Mouse (Mus musculus) fat pad, adult 2 months (tissue): ENCODE results near the gene Ncor2.

Experiments used
- DNase-seq: peaks from one replicate; pipeline ENCODE4 v3.0.0-alpha.2; 2011; ENCODE audit warnings: low read depth, low spot score; ENCODE audit errors: extremely low read depth

Gene Ncor2

DNA sequence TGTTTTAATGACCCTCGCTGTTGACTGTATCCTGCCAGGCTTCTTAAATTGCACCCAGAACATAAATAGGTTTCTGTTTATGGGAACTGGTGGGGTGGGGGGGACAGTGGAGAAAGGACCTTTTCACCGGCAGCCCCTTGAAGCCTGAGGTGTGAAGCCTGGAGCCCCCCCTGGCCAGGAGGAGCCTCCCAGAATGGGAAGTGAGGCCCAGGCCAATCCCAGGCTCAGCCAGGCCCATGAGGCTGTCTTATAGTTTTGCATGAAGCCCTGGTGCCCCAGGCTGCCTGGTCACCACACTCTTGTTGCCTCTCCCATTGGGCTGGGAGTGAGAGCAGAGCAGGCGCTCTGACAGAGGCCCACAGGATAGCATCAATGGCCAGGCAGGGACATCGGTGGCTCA is 181.1 kb downstream of the Ncor2 start:
- DNase-seq, result no peak

GRCm38 (mm10) chr5:124996816-124997215 is 182.2 kb downstream of the Ncor2 start:
- DNase-seq, result no peak

- DNase-seq, result no peak
Observed at GRCm38 (mm10) chr5:124992891-124993290, 186.1 kb downstream of the Ncor2 start.

- DNase-seq, result no peak
Observed at GRCm38 (mm10) chr5:124992323-124992722, 186.7 kb downstream of the Ncor2 start.

DNA sequence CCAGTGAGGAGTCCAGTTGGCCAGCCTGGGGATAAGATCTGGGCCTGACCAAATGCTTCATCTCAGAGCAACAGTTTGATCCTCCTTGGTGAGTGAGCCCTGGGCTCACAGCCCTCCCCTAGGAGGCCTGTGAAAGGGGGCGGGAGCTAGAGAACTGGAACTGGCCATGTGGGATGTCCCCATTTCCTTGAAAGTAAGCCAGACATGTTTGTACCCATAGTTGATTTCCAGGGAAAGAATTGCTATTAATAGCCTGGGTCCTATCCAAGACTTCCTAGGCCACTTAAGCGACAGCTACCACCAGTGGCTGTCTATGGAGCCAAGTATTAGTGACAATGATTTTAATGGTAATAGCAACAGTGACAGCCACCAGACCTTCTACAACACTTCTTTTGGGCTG is 189.3 kb downstream of the Ncor2 start:
- no peak for DNase-seq

DNA sequence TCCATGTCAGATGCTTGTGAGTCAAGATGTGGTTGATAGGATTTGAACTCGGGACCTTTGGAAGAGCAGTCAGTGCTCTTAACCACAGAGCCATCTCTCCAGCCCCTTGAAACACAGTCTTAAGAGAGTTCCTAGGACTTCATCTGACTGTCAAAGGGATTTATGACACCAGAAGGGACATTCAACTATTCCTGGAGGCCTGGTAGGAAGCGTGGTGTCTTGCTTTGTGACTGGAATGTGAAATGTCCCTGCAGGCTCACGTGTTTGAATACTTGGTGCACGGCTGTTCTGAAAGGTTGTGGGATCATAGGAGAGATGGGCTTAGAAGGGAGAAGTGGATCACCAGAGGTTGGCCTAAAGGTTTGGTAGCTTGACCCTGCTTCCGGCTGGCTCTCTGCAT is 192.4 kb downstream of the Ncor2 start:
- no peak for DNase-seq

DNA sequence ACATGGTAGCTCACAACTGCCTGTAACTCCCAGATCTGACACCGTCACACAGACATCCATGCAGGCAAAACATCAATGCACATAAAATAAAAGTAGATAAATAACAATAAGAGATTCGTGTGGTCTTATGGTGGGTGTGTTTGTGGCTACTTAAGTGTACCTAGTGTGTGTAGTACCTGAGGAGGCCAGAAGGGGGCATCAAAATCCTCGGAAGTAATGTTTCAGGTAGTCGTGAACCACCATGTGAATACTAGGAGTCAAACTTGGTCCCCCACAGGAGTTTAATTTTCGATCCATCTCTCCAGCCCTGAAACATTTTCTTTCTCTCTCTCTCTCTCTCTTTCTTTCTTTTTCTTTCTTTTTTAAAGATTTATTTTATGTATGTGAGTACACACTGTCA is 192.8 kb downstream of the Ncor2 start:
- no peak for DNase-seq

DNA sequence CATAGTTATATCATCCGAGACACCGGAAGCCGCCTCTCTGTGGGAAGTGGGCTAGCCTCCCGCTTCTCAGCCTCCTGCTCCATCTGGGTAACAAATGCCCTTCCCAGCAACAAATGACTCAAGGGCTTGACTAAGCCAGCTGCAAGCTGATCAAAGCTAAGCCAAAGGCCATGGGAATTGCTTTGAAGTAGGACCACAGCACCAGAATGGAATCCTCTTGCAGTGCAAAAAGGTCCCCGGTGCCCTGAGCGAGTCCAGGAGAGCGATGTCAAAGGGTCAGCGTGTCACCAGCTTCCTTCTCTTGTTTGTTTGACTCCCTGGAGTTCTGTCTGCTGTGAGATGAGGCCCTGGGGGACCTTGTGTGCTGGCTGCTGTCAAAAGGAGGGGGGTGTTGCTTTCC is 209.2 kb downstream of the Ncor2 start:
- DNase-seq, result no peak
